Mouse (Mus musculus) thymus, postnatal 25 days (tissue): ENCODE results near the gene Zdhhc6.
A peak's percentile ranks its signal among the peaks of the same experiment; 100 is the strongest.

Experiments
- DNase-seq: peaks from one replicate; pipeline ENCODE4 v3.0.0; 2022

Gene Zdhhc6

GRCm38 (mm10) chr19:55254513-55255016 lies 61.3 kb downstream of the Zdhhc6 start:
- peak; percentile 68 for DNase-seq

- peak; percentile 60 for DNase-seq
Measured at GRCm38 (mm10) chr19:55253570-55254441, 62.0 kb downstream of the Zdhhc6 start.

- no peak for DNase-seq
Measured at GRCm38 (mm10) chr19:55253239-55253569, 62.6 kb downstream of the Zdhhc6 start.

- no peak for DNase-seq
Measured at GRCm38 (mm10) chr19:55251383-55252124, 64.3 kb downstream of the Zdhhc6 start, which contains the start of gene Acsl5. TSS of gene Acsl5 (plus strand) at chr19:55251938.

- no peak for DNase-seq
Measured at GRCm38 (mm10) chr19:55250451-55250850, 65.4 kb downstream of the Zdhhc6 start.

- no peak for DNase-seq
Measured at GRCm38 (mm10) chr19:55247991-55248520, 67.8 kb downstream of the Zdhhc6 start.

- DNase-seq: no peak
Measured at GRCm38 (mm10) chr19:55247563-55247962, 68.3 kb downstream of the Zdhhc6 start.

GRCm38 (mm10) chr19:55244791-55245231 lies 71.0 kb downstream of the Zdhhc6 start:
- DNase-seq: no peak

- DNase-seq: no peak
Measured at GRCm38 (mm10) chr19:55241186-55241645, 74.6 kb downstream of the Zdhhc6 start, which contains the start of gene Gucy2g. TSS of gene Gucy2g (minus strand) at chr19:55241236.

- no peak for DNase-seq
Measured at GRCm38 (mm10) chr19:55239766-55240426, 75.9 kb downstream of the Zdhhc6 start.

- no peak for DNase-seq
Measured at GRCm38 (mm10) chr19:55236564-55236963, 79.3 kb downstream of the Zdhhc6 start.

- DNase-seq: no peak
Measured at GRCm38 (mm10) chr19:55236026-55236425, 79.8 kb downstream of the Zdhhc6 start.

- no peak for DNase-seq
Measured at GRCm38 (mm10) chr19:55232136-55232535, 83.7 kb downstream of the Zdhhc6 start.

GRCm38 (mm10) chr19:55231081-55231480 lies 84.8 kb downstream of the Zdhhc6 start:
- no peak for DNase-seq

- no peak for DNase-seq
Measured at GRCm38 (mm10) chr19:55227135-55227534, 88.7 kb downstream of the Zdhhc6 start.

GRCm38 (mm10) chr19:55226621-55227020 lies 89.2 kb downstream of the Zdhhc6 start:
- no peak for DNase-seq

GRCm38 (mm10) chr19:55222268-55222667 lies 93.6 kb downstream of the Zdhhc6 start:
- no peak for DNase-seq
